Mouse (Mus musculus) gastrocnemius, postnatal 36 days (tissue): ENCODE results near the gene Tefm. TPM values are rescaled to one million over a fixed set of nuclear protein-coding genes. Genes with fewer than 3 reads are reported as not detected.
"Not testable (repeated sequence)": the region's sequence is repeated elsewhere in the genome, so short reads cannot be mapped to it uniquely, and the experiment has no call there.

Experiments
- DNase-seq, 2 experiments: peaks; one replicate each; pipeline ENCODE4 v3.0.0; 2022
- intact Hi-C: fragments of 180-260 bp; cut with DNase I; formaldehyde crosslinking; loops from one replicate; pipeline ENCODE4 v1.15.1; 2025
- total RNA-seq, 2 experiments: library from RNA; stranded (reverse); gene quantifications; 2 replicates each; pipeline ENCODE4 v1.2.3; 2021

Tefm gene
- total RNA-seq, 2 experiments from 2014 or later: 16.5 to 20.6 TPM

- intact Hi-C loops: no loop called here
- no peak for DNase-seq
These were observed 19.1 kb upstream of the Tefm start for GRCm38 (mm10) chr11:80161041-80161440.

- intact Hi-C loops: no loop called here
These were observed 17.0 kb upstream of the Tefm start for GRCm38 (mm10) chr11:80159018-80159417.

GRCm38 (mm10) chr11:80156841-80157240, 14.9 kb upstream of the Tefm start:
- intact Hi-C loops: no loop called here
- DNase-seq: no peak

More at GRCm38 (mm10) chr11:80159018-80159417, 17.0 kb upstream of the Tefm start:
- no peak for DNase-seq

GRCm38 (mm10) chr11:80155961-80156360, 14.0 kb upstream of the Tefm start:
- DNase-seq: no peak
- intact Hi-C loops: no loop called here

GRCm38 (mm10) chr11:80155541-80155940, 13.6 kb upstream of the Tefm start:
- intact Hi-C loops: no loop called here
- no peak for DNase-seq

- intact Hi-C loops: no loop called here
These were observed 12.5 kb upstream of the Tefm start for GRCm38 (mm10) chr11:80154501-80154900.

GRCm38 (mm10) chr11:80153857-80154495, 12.0 kb upstream of the Tefm start, which contains the start of gene Adap2:
Gene Adap2, plus strand, starts transcription at chr11:80154105.
- intact Hi-C loops: no loop called here
- DNase-seq: peak; percentile 91 to 93

More at GRCm38 (mm10) chr11:80154501-80154900, 12.5 kb upstream of the Tefm start:
- no peak for DNase-seq

GRCm38 (mm10) chr11:80152376-80152775, 10.4 kb upstream of the Tefm start:
- no peak for DNase-seq
- intact Hi-C loops: no loop called here

GRCm38 (mm10) chr11:80151541-80151940, 9.6 kb upstream of the Tefm start:
- intact Hi-C loops: no loop called here
- DNase-seq: no peak

GRCm38 (mm10) chr11:80150566-80150965, 8.6 kb upstream of the Tefm start:
- DNase-seq: no peak

GRCm38 (mm10) chr11:80149412-80150023, 7.5 kb upstream of the Tefm start:
- DNase-seq: no peak
- intact Hi-C loops: no loop called here

More at GRCm38 (mm10) chr11:80150566-80150965, 8.6 kb upstream of the Tefm start:
- intact Hi-C loops: no loop called here

- DNase-seq, intact Hi-C loops: not testable (repeated sequence)
These were observed 7.0 kb upstream of the Tefm start for GRCm38 (mm10) chr11:80148974-80149373.

- intact Hi-C loops: no loop called here
- DNase-seq: no peak
These were observed 6.3 kb upstream of the Tefm start for GRCm38 (mm10) chr11:80148313-80148712.

- intact Hi-C loops: no loop called here
- no peak for DNase-seq
These were observed 5.8 kb upstream of the Tefm start for GRCm38 (mm10) chr11:80147748-80148147.

GRCm38 (mm10) chr11:80145787-80146275, 3.9 kb upstream of the Tefm start:
- intact Hi-C loops: no loop called here
- DNase-seq: no peak

GRCm38 (mm10) chr11:80142872-80143271, 897 bp upstream of the Tefm start:
- DNase-seq: no peak
- intact Hi-C loops: no loop called here

GRCm38 (mm10) chr11:80137773-80138172, 4.2 kb downstream of the Tefm start:
- intact Hi-C loops: no loop called here
- no peak for DNase-seq

GRCm38 (mm10) chr11:80136786-80137185, 5.2 kb downstream of the Tefm start:
- DNase-seq: no peak
- intact Hi-C loops: no loop called here

- DNase-seq: no peak
- intact Hi-C loops: no loop called here
These were observed 5.9 kb downstream of the Tefm start for GRCm38 (mm10) chr11:80135954-80136683.

- DNase-seq: no peak
- intact Hi-C loops: no loop called here
These were observed 7.2 kb downstream of the Tefm start for GRCm38 (mm10) chr11:80134744-80135143.

GRCm38 (mm10) chr11:80132050-80132449, 9.9 kb downstream of the Tefm start:
- intact Hi-C loops: no loop called here
- no peak for DNase-seq
